Mouse (Mus musculus) left cerebral cortex, postnatal 25 days (tissue): Measurements from ENCODE around the gene Prx. TPM values are rescaled to one million over a fixed set of nuclear protein-coding genes. Genes with fewer than 3 reads are reported as not detected.

ENCODE experiments used
- DNase-seq, 2 experiments: peaks; one replicate each; pipeline ENCODE4 v3.0.0; 2022; ENCODE audit warnings: low spot score in 2 of 2, mixed read lengths in 1 of 2
- intact Hi-C: fragments of 180-260 bp; cut with DNase I; formaldehyde crosslinking; loops from one replicate; pipeline ENCODE4 v1.15.1; 2025
- total RNA-seq, 2 experiments: library from RNA; stranded (reverse); gene quantifications; 2 replicates each; pipeline ENCODE4 v1.2.3; 2021

Prx gene
- total RNA-seq: under 1 TPM; 0.32 to 0.62 TPM

DNA sequence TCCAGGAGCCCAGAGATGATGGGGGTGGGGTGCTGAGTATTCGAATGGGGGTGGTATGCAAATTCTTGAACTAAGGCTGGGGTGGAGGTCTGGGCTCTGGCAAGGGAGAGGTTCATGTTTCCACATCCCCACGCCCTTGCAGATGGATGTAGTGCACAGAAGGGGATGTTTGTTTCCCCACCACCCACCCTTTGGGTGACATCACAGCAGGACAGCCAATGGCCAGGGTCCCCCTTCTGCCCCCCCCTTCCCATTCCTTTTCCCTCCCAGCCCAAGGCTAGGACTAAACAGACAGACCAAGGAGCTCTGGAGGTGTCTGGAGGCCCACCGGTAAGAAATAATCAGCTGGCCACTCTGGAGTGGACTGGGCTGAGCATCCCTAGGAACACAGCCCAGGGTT, at the start of gene Prx:
TSS of gene Prx (plus strand) at position 289 of the 400 bp plus-strand sequence.
- no peak for DNase-seq
- intact Hi-C loops: no loop called here

DNA sequence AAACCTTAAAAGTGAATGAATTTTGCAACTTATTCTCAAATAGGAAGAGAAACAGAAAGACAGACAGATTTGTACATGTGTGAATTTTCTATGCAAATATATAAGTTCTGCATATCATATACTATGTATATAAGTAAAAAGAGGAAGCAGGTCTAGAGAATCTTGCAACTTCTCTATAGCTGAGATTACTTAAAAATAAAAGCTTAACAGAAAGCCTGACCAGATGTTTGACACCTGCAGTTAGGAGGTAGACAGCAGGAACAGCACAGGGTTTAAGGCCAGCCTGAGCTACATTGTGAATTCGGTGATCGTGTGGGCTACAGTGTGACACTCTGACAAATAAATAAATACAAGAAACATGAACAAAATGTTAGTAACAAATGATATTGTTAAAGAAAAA, 47.8 kb upstream of the Prx start:
- intact Hi-C loops: no loop called here
- DNase-seq: no peak

DNA sequence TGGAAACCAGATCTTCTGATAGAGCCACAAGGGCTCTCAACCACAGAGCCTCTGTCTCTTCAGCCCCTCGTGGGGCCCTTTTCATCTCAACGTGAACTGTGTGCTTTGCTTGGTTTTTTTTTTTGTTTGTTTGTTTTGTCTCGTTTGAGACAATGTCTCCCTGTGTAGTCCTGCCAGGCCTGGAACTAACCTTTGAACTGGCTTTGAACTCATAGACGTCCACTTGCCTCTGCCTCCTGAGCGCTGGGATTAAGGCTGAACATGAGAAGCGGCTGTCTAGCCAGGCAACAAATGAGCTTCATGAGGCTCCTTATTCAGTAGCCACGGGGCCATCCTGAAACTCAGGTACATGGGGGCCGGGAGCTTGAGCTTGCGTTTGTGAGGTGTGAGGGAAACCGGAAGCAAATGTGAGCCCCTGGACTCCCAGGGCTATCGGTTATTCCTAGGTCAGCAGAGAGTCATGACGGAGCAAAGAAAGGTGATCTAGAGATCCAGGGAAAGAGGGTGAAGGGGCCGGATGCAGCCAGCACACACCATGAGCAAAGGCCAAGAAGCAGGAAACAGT, 46.8 kb upstream of the Prx start:
- DNase-seq: no peak
- intact Hi-C loops: no loop called here

DNA sequence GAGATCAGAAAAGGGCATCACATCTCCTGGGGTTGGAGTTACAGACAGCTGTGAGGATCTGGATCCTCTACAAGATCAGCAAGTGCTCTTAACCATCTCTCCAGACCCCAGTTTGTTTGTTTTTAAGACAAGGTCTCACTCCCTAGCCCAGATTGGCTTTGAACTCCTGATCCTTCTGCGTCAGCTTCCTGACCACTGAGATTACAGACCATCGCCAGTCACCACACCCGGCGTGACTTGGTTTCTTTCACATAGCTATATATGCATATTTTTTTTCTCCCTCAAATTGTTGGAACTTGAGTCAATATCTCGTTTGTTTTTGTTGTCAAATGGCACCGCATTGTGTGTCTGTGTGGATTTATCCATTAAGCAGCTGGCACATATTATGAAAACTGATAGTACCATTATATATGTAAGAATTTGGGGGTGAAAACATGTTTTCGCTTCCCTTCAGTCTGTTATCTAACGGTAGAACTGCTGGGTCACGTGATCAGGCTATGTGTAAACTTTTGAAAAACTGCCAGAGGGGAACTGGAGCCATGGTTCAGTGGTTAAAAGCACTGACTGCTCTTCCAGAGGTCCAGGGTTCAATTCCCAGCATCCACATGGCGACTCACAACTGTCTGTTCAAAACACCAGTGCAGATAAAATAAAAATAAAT, 44.5 kb upstream of the Prx start:
- intact Hi-C loops: no loop called here
- no peak for DNase-seq

DNA sequence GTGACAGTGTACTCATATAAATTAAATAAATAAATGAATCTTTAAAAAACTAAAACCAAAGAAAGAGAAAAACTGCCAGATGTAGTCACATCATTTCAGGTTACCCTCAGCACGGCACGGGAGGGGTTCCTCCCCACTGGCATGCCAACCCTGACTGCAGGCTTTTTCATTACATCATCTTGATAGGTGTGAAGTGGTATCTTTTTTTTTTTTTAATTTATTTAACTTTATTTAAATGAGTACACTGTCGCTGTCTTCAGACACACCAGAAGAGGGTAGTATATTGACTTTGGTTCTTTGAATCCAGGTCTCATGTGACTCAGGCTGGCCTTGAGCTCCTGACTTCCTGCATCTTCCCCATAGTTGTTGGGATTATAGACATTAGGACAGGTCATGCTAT, 43.9 kb upstream of the Prx start:
- intact Hi-C loops: no loop called here
- no peak for DNase-seq

DNA sequence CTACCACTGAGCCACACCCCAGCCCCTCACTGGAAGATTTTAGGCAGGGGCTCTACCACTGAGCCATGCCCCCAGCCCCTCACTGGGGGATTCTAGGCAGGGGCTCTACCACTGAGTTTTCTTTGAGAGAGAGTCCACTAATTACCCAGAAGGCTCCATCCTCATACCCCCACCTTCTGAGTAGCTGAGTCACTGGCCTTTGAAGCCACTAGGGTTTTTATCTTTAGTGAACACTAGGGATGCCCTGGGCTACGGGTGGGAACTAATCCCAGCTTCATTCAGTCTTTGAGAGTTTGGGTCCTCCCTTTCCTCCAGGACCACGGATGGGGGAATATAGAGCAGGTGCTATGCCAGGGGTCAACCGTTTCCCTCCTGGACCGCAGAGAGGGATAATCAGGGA, 40.5 kb upstream of the Prx start:
- intact Hi-C loops: no loop called here
- no peak for DNase-seq

DNA sequence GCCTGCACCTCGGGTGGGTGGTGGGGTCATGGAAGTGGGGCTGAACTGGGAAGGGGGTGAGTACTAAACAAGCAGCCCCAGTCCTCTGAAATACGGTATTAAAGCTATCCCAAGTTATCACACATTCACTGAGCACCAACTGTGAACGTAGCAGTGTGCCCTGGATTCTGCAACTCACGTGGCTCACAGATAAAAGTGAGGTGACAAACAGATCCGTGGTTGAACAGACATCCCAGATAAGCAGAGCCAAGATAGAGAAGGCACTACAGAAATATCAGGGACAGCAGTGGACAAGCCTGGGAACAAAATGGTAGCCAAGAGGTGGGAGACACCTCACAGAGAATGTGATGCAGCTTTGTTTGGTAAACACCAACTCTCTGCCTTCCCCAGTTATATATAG, 39.5 kb upstream of the Prx start:
- intact Hi-C loops: no loop called here
- DNase-seq: no peak

DNA sequence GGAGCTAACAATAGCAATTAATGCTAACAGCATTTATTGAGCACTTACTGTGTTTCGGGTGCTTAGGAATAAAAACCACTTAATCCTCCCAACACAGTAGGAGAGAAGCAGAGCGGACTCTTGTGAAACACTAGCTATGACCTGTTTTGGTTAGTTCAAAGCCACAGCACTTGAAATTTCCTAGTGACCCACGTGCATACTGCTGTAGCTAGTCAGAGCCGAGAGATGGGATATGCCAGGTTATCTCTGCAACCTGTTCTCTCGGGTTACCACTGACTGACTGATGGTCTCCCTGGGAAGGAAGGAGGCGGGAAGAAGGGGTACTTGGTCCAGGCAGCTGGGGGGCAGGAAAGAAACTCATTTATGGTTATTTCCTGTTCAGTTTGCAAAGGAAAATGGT, 38.6 kb upstream of the Prx start:
- DNase-seq: no peak
- intact Hi-C loops: no loop called here

DNA sequence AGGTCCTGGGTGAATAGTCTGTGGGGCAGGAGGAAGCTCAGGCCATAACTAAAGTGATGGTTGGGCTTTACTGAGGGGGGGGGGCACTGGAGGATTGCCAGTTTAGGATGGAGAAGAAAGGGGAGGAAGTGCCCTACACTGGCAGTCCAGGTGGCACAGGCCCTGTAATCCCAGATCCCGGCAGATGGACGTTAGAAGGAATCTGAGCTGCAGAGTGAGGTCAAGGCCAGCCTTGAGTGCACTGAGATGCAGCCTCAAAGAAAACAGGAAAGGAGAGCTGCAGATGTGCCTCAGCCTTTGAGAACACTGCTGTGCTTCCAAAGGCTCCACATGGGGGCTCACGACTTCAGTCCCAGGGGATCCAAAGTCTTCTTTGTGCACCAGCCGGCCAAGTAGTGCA, 31.5 kb upstream of the Prx start:
- intact Hi-C loops: no loop called here
- no peak for DNase-seq

DNA sequence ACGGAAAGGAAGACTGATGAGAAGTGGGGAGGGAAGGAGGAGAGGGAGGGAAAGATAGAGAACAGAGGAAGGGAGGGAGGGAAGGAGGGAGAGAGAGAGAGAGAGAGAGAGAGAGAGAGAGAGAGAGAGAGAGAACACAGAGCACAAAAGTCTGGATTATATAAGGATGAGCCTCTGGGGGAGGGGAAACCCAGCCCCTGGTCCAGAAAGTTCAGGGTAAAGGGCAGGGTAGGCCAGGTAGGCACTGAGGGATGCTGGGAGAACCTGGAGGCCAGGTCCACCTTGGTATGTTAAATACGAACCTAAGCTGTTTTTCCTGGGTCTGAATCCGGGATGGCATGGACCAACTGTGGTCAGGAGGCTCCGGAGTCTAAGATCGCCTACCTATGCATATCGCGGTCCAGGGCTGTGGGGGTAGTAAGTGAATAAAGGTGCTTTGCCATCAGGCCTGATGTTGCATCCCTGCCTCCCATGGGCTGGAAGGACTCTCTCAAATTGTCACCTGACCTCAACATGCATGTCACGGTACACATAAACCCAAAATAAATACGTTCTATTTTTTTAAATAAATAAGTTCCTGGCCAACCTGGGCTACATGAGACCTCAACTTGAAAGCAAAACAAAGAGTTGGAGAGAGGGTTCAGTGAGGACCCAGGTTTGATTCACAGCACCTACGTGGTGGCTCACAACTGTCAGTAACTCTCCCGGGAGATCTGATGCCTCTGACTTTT, 27.6 kb upstream of the Prx start:
- no peak for DNase-seq
- intact Hi-C loops: no loop called here

DNA sequence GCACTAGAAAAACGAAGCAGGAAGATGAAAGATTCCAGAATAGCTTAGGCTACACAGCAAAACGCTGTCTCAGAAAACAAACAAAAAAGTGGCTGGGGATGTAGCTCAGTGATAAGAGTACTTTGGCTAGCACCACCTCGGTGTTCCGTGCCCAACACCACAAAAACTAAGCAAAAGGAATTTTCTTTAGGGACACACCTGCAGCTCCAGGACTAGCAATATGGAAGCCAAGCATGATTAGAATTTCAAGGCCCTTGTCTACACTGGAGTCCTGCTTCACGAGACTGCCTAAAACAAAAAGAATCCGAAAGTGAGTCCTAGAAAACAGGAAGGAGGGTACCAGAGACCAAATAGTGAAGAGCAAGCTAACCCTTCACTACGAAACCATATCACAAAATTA, 26.5 kb upstream of the Prx start:
- no peak for DNase-seq

DNA sequence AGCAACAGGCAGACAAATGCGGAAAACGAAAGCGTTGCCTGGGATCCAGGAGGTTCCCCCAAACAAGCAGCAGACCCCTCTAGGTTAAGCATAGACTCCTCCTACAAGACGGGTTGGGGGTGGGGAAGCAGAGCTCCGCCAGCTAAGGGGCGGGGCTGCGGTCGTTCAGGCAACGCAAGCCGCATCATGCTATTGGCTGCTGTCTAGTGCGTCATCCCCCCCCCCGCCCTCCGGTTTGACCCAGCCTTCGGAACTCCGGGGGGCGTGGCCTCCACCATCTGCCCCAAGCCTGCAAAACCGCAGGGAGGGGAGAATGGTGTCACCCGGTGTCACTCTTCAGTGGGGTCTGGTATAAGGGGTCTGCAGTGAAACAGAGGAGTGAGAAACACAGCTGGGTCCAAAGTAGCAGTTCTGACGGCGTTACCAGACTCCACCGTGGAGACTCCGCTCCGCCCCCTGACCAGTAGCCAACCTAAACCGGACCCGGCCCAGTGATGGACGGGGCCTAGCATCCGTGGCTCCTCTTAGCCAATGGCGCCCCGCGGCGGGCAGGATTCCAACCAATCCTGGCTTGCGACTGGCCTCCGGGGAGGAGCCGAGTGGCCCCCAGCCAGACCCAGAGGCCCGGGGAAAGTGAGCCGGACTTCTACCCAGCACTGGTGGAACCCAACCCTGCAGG, 25.8 kb upstream of the Prx start, which contains the start of gene Sertad3:
TSS of gene Sertad3 (plus strand) at position 613 of the 679 bp plus-strand sequence.
- intact Hi-C loops: no loop called here
- peak; percentile 97 to 98 for DNase-seq

More for the DNA sequence above, 26.5 kb upstream of the Prx start:
- intact Hi-C loops: no loop called here

DNA sequence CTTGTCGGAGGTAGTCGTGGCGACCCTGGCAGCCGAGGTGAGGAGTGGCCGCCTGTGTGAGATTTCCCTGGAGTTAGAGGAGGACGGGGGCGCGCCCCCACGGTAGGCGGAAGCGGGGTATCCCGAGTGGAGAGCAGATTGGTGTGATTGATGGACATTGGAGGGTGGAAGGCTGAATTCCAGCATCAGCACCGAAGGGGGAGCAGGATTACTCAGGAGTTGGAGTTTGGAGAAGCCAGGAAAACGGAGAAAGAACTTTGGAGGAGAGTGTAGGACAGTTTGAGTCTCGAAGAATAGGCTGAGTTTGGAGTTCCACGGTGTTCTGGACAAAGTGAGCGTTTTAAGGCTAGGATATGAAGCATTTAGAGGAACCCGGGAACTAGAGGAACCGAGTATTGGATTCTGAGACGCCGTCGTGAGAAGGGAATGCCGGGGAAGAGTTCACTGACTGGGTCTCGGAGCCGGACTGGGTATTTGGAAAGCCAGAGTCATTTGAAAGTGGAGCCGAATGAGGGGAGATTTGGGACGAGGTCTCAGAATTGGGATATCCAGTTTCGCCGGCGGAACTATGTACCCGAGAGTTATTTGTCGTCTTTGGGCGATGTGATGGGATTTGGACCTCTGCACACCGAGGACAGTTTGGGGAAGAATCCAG, 25.2 kb upstream of the Prx start:
- no peak for DNase-seq
- intact Hi-C loops: no loop called here

DNA sequence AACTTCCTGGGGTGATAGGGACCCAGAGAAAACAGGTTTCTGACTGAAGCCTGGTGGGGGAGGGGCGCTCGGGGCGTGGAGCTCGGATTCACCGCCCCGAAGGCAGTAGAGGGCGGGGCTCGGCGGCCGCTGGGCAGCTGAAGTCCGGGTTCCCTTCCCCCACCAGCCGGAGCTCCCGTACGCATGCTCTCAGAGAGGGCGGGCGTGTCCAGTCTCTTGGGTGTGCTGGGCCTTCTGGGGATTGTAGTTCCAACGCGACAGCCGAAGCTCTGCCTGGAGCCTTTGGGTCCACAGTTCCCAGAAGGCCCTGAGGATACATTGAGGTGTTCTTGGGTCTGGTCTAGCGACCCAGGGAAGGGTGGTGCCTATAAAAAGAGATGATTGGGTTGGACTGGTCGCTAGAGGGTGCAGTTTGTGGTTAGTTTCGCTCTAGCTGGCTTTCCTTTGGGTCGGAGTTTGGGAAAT, 24.6 kb upstream of the Prx start:
- intact Hi-C loops: no loop called here
- peak; percentile 96 to 99 for DNase-seq

DNA sequence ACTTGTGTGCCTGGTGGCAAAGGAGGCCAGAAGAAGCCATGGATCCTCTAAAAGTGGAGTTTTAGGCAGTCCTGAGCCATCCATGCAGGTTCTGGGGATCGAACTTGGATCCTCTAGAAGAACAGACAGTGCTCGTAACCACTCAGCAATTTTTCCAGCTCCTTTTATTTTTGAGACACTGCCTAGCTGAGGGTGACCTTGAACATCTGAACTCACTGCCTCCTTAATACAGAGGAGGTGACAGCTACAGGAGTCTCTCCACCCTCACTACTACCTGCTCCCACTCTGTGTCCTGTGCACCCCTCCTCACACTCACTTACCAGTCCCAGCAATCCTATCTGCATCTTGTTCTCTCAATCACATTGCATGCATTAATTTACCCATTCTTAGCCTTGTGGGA, 23.5 kb upstream of the Prx start:
- intact Hi-C loops: no loop called here

DNA sequence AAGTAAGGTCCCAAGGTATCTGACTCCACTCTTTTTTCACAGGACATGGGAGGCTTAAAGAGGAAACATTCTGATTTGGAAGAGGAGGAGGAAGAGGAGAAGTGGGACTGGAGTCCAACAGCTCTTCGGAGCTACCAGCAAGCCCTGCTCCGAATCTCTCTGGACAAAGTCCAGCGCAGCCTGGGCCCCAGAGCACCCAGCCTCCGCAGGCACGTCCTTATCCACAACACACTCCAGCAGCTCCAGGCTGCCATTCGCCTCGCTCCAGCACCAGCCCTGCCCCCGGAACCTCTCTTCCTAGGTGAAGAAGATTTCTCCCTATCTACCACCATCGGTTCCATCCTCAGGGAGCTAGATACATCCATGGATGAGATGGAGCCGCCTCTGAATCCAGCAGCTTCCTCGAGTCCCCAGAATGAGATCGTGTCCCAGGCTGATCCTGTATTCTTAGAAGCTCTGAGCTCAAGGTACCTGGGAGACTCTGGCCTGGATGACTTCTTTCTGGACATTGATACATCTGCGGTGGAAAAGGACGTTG, 23.0 kb upstream of the Prx start:
- no peak for DNase-seq
- intact Hi-C loops: no loop called here

More for the DNA sequence above, 23.5 kb upstream of the Prx start:
- DNase-seq: no peak

DNA sequence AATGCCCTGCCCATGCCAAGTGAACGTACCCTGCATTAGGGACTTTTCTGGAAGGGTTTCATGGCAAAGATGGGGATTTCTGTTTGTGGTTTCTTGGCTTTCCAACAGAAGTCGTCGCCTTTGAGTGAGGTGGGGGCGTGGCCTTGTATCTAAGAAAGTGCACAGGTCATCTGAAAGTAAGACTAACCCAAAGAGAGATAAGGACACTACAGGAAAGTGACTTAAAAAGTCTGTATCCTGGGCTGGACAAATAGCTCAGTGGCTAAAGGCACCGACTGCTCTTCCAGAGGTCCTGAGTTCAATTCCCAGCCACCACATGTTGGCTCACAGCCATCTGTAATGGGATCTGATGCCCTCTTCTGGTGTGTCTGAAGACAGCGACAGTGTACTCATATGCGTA, 20.6 kb upstream of the Prx start:
- intact Hi-C loops: no loop called here
- no peak for DNase-seq

DNA sequence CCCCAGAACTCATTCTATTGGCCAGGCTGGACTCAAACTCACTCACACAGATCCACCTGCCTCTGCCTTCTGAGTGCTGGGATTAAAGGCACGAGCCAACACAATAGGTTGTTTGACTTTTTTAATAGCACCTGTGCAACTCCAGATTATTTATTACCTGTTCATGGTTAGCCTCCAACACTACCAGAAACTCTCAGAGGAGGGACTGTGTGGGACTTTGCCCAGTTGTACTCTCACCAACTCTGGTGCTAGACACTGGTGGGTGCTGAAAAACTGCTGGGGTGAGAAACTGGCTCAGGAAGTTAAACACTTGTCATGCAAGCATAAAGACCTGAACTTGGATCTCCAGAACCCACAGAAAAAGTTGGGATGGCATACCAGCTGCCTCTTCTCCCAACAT, 19.4 kb upstream of the Prx start:
- no peak for DNase-seq
- intact Hi-C loops: no loop called here

DNA sequence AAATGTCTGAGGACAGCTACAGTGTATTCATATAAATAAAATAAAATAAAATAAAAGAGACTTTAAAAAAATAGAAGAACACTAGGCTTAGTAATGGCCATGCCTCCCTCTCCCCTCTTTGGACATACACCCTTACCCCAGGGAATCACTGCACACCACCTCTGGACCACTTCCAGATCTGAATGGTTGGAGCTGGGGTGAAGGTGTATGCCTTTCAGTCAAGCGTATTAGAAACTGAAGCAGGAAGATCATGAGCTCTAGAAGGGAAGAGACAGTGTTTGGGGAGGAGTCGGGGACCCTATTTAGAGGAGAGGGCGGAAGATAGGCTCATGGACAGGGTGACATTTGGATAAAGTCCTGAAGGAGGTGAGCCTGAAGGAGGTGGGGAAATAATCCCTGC, 18.6 kb upstream of the Prx start:
- intact Hi-C loops: no loop called here
- no peak for DNase-seq
